Mouse (Mus musculus) liver, embryonic 14.5 days (tissue): ENCODE data around the gene Gm17545. TPM values are rescaled to one million over a fixed set of nuclear protein-coding genes. Genes with fewer than 3 reads are reported as not detected.
A peak's percentile ranks its signal among the peaks of the same experiment; 100 is the strongest.

Source experiments
- ATAC-seq: fragments of 200-750 bp; cut with Nextera tagmentation; 2 replicates; pipeline ENCODE4 v1.8.0; 2017; ENCODE audit warnings: moderate number of reproducible peaks, mild to moderate bottlenecking, moderate library complexity; ENCODE audit not compliant: insufficient read depth
- DNase-seq, 3 experiments: peaks; one replicate each; pipeline ENCODE4 v3.0.0-alpha.2; 2012 to 2013; ENCODE audit warnings: low read depth in 3 of 3, low spot score in 3 of 3
- H3K27ac ChIP-seq: fragments of 300-500 bp; sonication (generic); 2 replicates; pipeline ENCODE4 v1.5.1; 2014; ENCODE audit warnings: moderate library complexity, mild to moderate bottlenecking, control low read depth, inconsistent platforms
- H3K27me3 ChIP-seq: fragments of 300-500 bp; sonication (generic); 2 replicates; pipeline ENCODE4 v1.6.1; 2014; ENCODE audit warnings: mild to moderate bottlenecking, low read length, moderate library complexity; ENCODE audit not compliant: control insufficient read depth, insufficient read depth
- H3K36me3 ChIP-seq: fragments of 300-500 bp; sonication (generic); replicated peaks from 2 replicates; pipeline ENCODE4 v1.6.1; 2014; ENCODE audit warnings: low read depth; ENCODE audit not compliant: control insufficient read depth, insufficient read depth
- H3K4me1 ChIP-seq, 2 experiments: fragments of 200-500 bp in 1 of 2; fragments of 300-500 bp in 1 of 2; sonication (generic) in 1 of 2; replicated peaks; 2 replicates each; pipeline ENCODE4 v1.6.1; 2012 to 2014; ENCODE audit warnings: antibody characterized with exemption in 1 of 2, inconsistent platforms in 1 of 2, low read length in 1 of 2; ENCODE audit not compliant: control insufficient read depth in 2 of 2, insufficient read depth in 2 of 2
- H3K4me2 ChIP-seq: fragments of 300-500 bp; sonication (generic); 2 replicates; pipeline ENCODE4 v1.6.1; 2014; ENCODE audit warnings: low read depth, mild to moderate bottlenecking, control low read depth, moderate library complexity
- H3K4me3 ChIP-seq, 2 experiments: fragments of 200-500 bp in 1 of 2; fragments of 300-500 bp in 1 of 2; sonication (generic) in 1 of 2; 2 replicates each; pipeline ENCODE4 v1.5.1; 2012 to 2014; ENCODE audit warnings: low read depth in 2 of 2, low read length in 2 of 2, mild to moderate bottlenecking in 2 of 2, control low read depth in 1 of 2, inconsistent platforms in 1 of 2, moderate library complexity in 1 of 2; ENCODE audit not compliant: insufficient read depth in 1 of 2
- H3K9ac ChIP-seq: fragments of 300-500 bp; sonication (generic); replicated peaks from 2 replicates; pipeline ENCODE4 v1.6.1; 2014; ENCODE audit warnings: mild to moderate bottlenecking, control low read depth, moderate library complexity
- H3K9me3 ChIP-seq: fragments of 300-500 bp; sonication (generic); 2 replicates; pipeline ENCODE4 v1.6.1; 2016; ENCODE audit warnings: low read length, mixed read lengths; ENCODE audit not compliant: control insufficient read depth
- CTCF ChIP-seq: IDR thresholded peaks from 2 replicates; pipeline ENCODE4 v1.5.1; 2016; ENCODE audit warnings: antibody characterized with exemption, low read depth, control low read depth
- EP300 ChIP-seq: IDR thresholded peaks from 2 replicates; pipeline ENCODE4 v1.6.1; 2016; ENCODE audit warnings: antibody characterized with exemption, low read depth
- WGBS: fragments of 180-500 bp; shearing (Covaris S2); extraction: QIAGEN DNeasy Blood & Tissue Kit; methylation state at CpG from one replicate; pipeline ENCODE4 v1.1.7; 2014; ENCODE audit not compliant: insufficient replicate concordance; 5-methylcytosine and 5-hydroxymethylcytosine counted together
- polyA plus RNA-seq, 2 experiments: library from polyadenylated mRNA; depleted of rRNA in 1 of 2; stranded (reverse) in 1 of 2; unstranded in 1 of 2; fragments of >200 nt; fragmentation: Nextera tagmentation in 1 of 2; extraction: Ambion mirVana in 1 of 2; gene quantifications; 2 replicates each; pipeline versions ENCODE4 v1.2.1 to v1.2.3; 2012 to 2014

Gm17545 gene
- polyA plus RNA-seq, 2 experiments = not detected

- TF ChIP-seq CTCF (no peak), EP300 (no peak)
- no peak overlapping the region for H3K4me3 ChIP-seq
- H3K9me3 ChIP-seq = no peaks in the 10 kb centered on the region
- H3K27ac ChIP-seq = no peak overlapping the region
- H3K27me3 ChIP-seq = no peaks in the 10 kb centered on the region
- peaks cover 28% of the 10 kb centered on the region for H3K36me3 ChIP-seq
- peaks cover 0 to 14% of the 10 kb centered on the region in 2 experiments; a peak in 2 of 4 replicates for H3K4me1 ChIP-seq
- no peak for ATAC-seq
- DNase-seq = no peak
- H3K4me2 ChIP-seq = no peak overlapping the region
- H3K9ac ChIP-seq = no peak overlapping the region
- WGBS = 79% methylated on average over 6 of the region's 6 CpGs
These were observed 4.9 kb upstream of the Gm17545 start for GRCm38 (mm10) chr9:22449209-22449608.

GRCm38 (mm10) chr9:22452697-22453096 lies 1.4 kb upstream of the Gm17545 start:
- DNase-seq (no peak), ATAC-seq (no peak)
- 66% methylated on average over 10 of the region's 10 CpGs for WGBS
- Histone ChIP-seq H3K4me3 (no peak overlapping the region), H3K4me1 (peaks cover 0 to 16% of the 10 kb centered on the region in 2 experiments; a peak in 2 of 4 replicates), H3K9ac (no peak overlapping the region), H3K27me3 (no peaks in the 10 kb centered on the region), H3K4me2 (no peak overlapping the region), H3K9me3 (no peaks in the 10 kb centered on the region), H3K27ac (no peak overlapping the region), H3K36me3 (peaks cover 50% of the 10 kb centered on the region)
- TF ChIP-seq CTCF = no peak

GRCm38 (mm10) chr9:22453501-22453924 lies 577 bp upstream of the Gm17545 start:
- 21% methylated on average over 10 of the region's 10 CpGs for WGBS
- H3K4me1 ChIP-seq = peaks cover 0 to 16% of the 10 kb centered on the region in 2 experiments; a peak in 2 of 4 replicates
- H3K9me3 ChIP-seq = no peaks in the 10 kb centered on the region
- TF ChIP-seq CTCF = no peak
- peak; percentile 90 for TF ChIP-seq EP300
- H3K4me3 ChIP-seq = no peak overlapping the region
- peak; percentile 93 for ATAC-seq
- peak; percentile 62 to 63 (median 62) for DNase-seq
- H3K9ac ChIP-seq = peak overlapping the region; percentile 7; the same call in 1 of the 2 replicates
- peak overlapping the region; percentile 32 for H3K4me2 ChIP-seq
- H3K36me3 ChIP-seq = peaks cover 44% of the 10 kb centered on the region
- no peaks in the 10 kb centered on the region for H3K27me3 ChIP-seq
- no peak overlapping the region for H3K27ac ChIP-seq

- Histone ChIP-seq H3K4me1 (peaks cover 0 to 16% of the 10 kb centered on the region in 2 experiments; a peak in 2 of 4 replicates), H3K27ac (no peak overlapping the region), H3K4me2 (no peak overlapping the region), H3K4me3 (no peak overlapping the region), H3K9me3 (no peaks in the 10 kb centered on the region), H3K36me3 (peaks cover 37% of the 10 kb centered on the region), H3K27me3 (no peaks in the 10 kb centered on the region), H3K9ac (no peak overlapping the region)
- DNase-seq (no peak), ATAC-seq (no peak)
- TF ChIP-seq EP300 (no peak), CTCF (no peak)
These were observed 951 bp downstream of the Gm17545 start for GRCm38 (mm10) chr9:22455041-22455440.

- Histone ChIP-seq H3K9ac (no peak overlapping the region), H3K27me3 (no peaks in the 10 kb centered on the region), H3K4me1 (peaks cover 0 to 16% of the 10 kb centered on the region in 2 experiments; a peak in 2 of 4 replicates), H3K9me3 (no peaks in the 10 kb centered on the region), H3K4me2 (no peak overlapping the region), H3K36me3 (peaks cover 22% of the 10 kb centered on the region), H3K27ac (no peak overlapping the region), H3K4me3 (no peak overlapping the region)
- WGBS = 78% methylated on average over 11 of the region's 11 CpGs
- TF ChIP-seq CTCF = no peak
- no peak for TF ChIP-seq EP300
- ATAC-seq (no peak), DNase-seq (no peak)
These were observed 3.2 kb downstream of the Gm17545 start for GRCm38 (mm10) chr9:22457142-22457835.
